Mouse (Mus musculus) adrenal gland, postnatal 14 days (tissue): ENCODE measurements around the gene C8a. TPM values are rescaled to one million over a fixed set of nuclear protein-coding genes. Genes with fewer than 3 reads are reported as not detected.

Experiments
- DNase-seq: peaks from one replicate; pipeline ENCODE4 v3.0.0; 2021; ENCODE audit warnings: mixed read lengths
- total RNA-seq: library from RNA; stranded (reverse); gene quantifications from 2 replicates; pipeline ENCODE4 v1.2.3, GENCODE M21; 2021

C8a gene
- total RNA-seq, 1 experiment from 2014 or later: 20.3 TPM

GRCm38 (mm10) chr4:104842204-104842603 is 34.0 kb downstream of the C8a start:
- DNase-seq: no peak

GRCm38 (mm10) chr4:104838342-104838741 is 37.9 kb downstream of the C8a start:
- DNase-seq: no peak

DNA sequence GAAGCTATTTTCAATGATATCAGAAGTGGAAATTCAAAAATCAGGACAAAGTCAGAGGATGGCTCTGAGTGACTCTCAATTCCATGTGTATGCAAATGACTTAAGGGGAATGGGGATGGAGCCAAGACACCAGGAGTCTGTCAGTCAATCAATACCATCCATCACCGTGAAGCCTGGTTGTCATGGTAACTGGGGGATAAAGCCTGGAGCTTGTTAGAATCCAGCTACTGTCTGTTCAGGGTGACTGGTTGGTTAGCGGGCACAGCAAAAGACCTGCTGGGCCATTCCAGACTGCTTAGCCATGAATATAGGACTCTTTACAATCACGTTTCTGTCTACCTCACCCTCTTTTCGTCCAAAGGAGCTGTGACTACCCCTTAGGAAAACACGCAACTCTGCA is 41.1 kb downstream of the C8a start:
- no peak for DNase-seq

- DNase-seq: no peak
These were observed 47.3 kb downstream of the C8a start for GRCm38 (mm10) chr4:104828939-104829338.

GRCm38 (mm10) chr4:104824381-104825077 is 51.7 kb downstream of the C8a start:
- DNase-seq: no peak

GRCm38 (mm10) chr4:104823597-104824101 is 52.5 kb downstream of the C8a start:
- peak; percentile 62 for DNase-seq

- DNase-seq: no peak
These were observed 56.3 kb downstream of the C8a start for GRCm38 (mm10) chr4:104819891-104820290.

DNA sequence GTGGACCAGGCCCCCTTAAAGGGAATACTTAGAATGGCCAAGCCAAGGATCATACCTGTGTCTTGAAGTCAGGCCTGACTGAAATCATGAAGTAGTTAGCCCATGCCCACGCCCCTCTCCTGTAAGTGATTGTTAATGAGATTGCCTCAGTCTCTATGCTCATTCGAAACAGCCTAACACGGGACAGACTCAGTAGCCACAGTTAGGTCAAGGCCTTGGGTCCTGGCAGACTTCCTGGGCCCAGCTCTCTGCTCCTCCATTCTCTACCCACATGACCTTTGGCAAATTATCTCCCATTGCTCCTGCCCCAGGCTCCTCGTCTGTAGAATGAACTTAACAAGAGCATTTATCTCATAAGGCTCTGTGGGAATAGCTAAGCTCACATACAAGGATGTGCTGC is 57.2 kb downstream of the C8a start:
- DNase-seq: peak; percentile 27

DNA sequence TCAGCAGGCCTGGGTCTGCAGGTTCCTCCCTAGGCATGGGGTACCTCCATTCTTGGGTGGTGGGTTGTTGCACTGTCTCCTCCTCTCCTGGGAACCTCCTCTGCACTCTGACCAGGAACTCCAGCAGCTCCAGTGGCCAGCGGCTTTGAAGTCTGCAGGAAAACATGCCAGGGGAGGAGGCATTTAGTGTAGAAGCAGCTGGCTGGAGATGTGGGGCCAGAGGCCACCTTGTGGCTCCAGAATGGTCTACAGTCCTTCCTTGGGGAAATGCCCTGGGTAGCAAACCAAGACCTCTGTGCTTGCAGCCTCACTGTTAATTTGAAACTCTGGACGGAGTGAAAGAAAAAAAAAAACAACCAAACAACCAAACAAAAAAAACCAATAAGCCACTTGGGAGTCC is 58.7 kb downstream of the C8a start:
- no peak for DNase-seq

- no peak for DNase-seq
These were observed 59.5 kb downstream of the C8a start for GRCm38 (mm10) chr4:104816519-104817232.

- DNase-seq: no peak
These were observed 62.6 kb downstream of the C8a start for GRCm38 (mm10) chr4:104813617-104814016.

GRCm38 (mm10) chr4:104810710-104811286 is 65.4 kb downstream of the C8a start:
- no peak for DNase-seq

- no peak for DNase-seq
These were observed 70.6 kb downstream of the C8a start for GRCm38 (mm10) chr4:104805414-104806257.

GRCm38 (mm10) chr4:104804100-104804499 is 72.1 kb downstream of the C8a start:
- DNase-seq: no peak

DNA sequence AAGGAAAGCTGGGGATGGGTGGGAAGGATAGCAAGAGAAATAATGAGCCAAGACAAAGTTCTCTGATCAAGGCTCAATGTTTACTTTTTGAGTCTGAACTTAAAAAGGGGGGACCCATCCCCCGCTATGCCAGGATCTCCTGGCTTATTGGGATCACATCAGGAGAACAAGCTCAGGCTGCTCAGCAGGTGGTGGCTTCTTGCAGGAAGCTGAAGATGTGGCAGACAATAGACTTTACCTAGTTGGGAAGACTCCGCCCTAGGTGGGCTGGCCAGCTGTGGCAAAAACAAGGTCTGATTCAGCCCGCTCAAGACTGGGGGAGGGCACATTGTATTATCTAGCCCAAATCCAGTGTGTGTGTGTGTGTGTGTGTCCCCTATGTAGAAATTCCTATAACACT is 74.6 kb downstream of the C8a start:
- DNase-seq: no peak

DNA sequence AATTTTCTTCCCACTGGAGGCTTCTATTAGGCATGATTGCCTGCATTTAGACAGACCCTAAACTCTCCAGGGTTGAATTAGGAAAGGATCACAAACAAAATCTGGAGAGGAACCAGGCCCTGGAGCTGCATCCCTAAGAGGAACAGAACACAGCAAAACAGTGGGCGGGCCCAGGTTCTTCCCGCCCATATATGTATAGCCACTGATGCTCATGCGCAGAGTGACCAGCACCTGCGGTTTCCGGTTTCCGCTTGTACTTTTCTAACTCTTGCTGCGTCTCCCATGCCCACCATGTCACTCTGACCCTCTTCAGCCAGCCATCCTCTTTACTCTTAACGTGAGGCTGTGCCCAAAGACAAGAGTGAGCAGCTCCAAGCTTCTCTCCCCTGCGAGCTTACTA is 77.2 kb downstream of the C8a start:
- no peak for DNase-seq

GRCm38 (mm10) chr4:104792111-104792510 is 84.1 kb downstream of the C8a start:
- DNase-seq: no peak

DNA sequence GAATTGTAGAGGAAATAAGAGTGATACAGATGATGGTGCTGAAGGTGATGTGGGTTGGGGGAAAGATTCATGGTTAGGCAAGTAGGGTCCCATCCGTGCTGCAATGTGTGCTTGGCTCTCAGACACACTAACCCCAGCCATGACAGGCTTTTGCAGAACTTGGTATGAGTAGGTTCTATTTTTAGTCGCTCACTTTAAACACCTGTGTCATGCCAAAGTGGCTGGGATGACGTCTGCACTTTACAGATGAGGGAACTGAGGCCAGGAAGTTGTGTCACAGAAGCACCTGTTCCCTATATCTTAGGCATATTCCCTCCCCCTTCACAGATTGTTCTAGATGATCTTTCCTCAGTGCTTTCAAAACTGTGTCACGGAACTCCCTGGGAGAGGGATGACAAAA is 93.9 kb downstream of the C8a start:
- no peak for DNase-seq

- DNase-seq: no peak
These were observed 94.8 kb downstream of the C8a start for GRCm38 (mm10) chr4:104781441-104781840.

DNA sequence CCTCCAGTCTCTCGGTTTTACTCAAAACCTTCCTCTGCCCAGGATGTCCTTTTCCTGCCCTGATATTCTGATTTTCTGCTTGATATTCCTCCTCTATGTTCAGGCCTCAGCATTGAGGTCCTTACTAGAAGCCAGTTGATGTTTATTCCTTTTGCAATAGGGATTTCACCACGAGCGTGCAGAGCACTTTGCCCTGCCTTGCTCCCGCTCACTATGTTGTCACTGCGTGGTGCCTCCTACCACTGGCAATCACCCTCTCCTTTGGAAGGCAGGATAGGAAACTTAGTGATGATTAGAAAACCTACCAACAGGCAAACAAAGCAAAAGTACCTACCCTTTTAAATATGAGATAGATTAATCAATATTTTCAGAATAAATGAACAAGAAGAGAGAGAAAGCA is 96.7 kb downstream of the C8a start:
- no peak for DNase-seq

GRCm38 (mm10) chr4:104775601-104776000 is 100.6 kb downstream of the C8a start:
- DNase-seq: no peak

- no peak for DNase-seq
These were observed 105.9 kb downstream of the C8a start for GRCm38 (mm10) chr4:104770331-104770730.
